Mouse (Mus musculus) cerebellum, adult 2 months (tissue): ENCODE measurements at regions not wholly inside any gene's neighbourhood (a gene's known extent, or its start where the extent isn't known, plus 50 kb on each side); places are given as distances from the start of the nearest gene placed in this dataset.

ENCODE experiments used
- CTCF ChIP-seq: fragments of 200-500 bp; IDR thresholded peaks from 2 replicates; pipeline ENCODE4 v1.5.1; 2011; ENCODE audit warnings: low read depth, mild to moderate bottlenecking, control low read depth, low read length, moderate library complexity, borderline replicate concordance; ENCODE audit not compliant: insufficient read depth
- POLR2A ChIP-seq: fragments of 200-500 bp; IDR thresholded peaks from 2 replicates; pipeline ENCODE4 v1.6.1; 2011; ENCODE audit warnings: low read length, control low read depth, borderline replicate concordance; ENCODE audit not compliant: insufficient read depth

- no peak for TF ChIP-seq POLR2A
- no peak for TF ChIP-seq CTCF
Observed at GRCm38 (mm10) chr3:131756126-131756525, 191.6 kb downstream of the Papss1 start.
